Mouse (Mus musculus): ENCODE measurements around the gene Olfr1502.
"Not testable (repeated sequence)": the region's sequence is repeated elsewhere in the genome, so short reads cannot be mapped to it uniquely, and the experiment has no call there.

The Olfr1502 gene

GRCm38 (mm10) chr19:13861495-13861894 lies at the start of gene Olfr1502:
TSS of gene Olfr1502 (plus strand) at chr19:13861795.
- DNase-seq (ENCODE audit: low read depth, low spot score): no peak

- DNase-seq (ENCODE audit: low read depth, low spot score): peak; percentile 49
Observed at GRCm38 (mm10) chr19:13812823-13813222, 48.8 kb upstream of the Olfr1502 start.

GRCm38 (mm10) chr19:13818827-13819226 lies 42.8 kb upstream of the Olfr1502 start:
- peak; percentile 46 for DNase-seq (ENCODE audit: low read depth, low spot score)

GRCm38 (mm10) chr19:13819347-13819746 lies 42.2 kb upstream of the Olfr1502 start, which contains the start of gene Olfr1499:
TSS of gene Olfr1499 (minus strand) at chr19:13819447.
- no peak for DNase-seq (ENCODE audit: low read depth, low spot score)

GRCm38 (mm10) chr19:13820847-13821246 lies 40.7 kb upstream of the Olfr1502 start:
- DNase-seq (ENCODE audit: low read depth, low spot score): no peak

GRCm38 (mm10) chr19:13828447-13828846 lies 33.1 kb upstream of the Olfr1502 start:
- DNase-seq (ENCODE audit: low read depth, low spot score): no peak

- no peak for DNase-seq (ENCODE audit: low read depth, low spot score)
Observed at GRCm38 (mm10) chr19:13830388-13830787, 31.2 kb upstream of the Olfr1502 start, which contains the start of gene Olfr1500. TSS of gene Olfr1500 (minus strand) at chr19:13830488.

GRCm38 (mm10) chr19:13850592-13850991 lies 11.0 kb upstream of the Olfr1502 start, which contains the start of gene Olfr1501:
TSS of gene Olfr1501 (minus strand) at chr19:13850692.
- not testable (repeated sequence) for DNase-seq (ENCODE audit: low read depth, low spot score)

GRCm38 (mm10) chr19:13897828-13898227 lies 36.2 kb downstream of the Olfr1502 start, which contains the start of gene Olfr1504:
TSS of gene Olfr1504 (minus strand) at chr19:13897928.
- no peak for DNase-seq (ENCODE audit: low read depth, low spot score)

Data from ES-CJ7 (cell line).